Mouse (Mus musculus): Measurements from ENCODE around the gene Sqstm1. TPM values are rescaled to one million over a fixed set of nuclear protein-coding genes. Genes with fewer than 3 reads are reported as not detected.

Sqstm1 gene
- total RNA-seq, 1 experiment from 2014 or later, result 366 TPM

DNA sequence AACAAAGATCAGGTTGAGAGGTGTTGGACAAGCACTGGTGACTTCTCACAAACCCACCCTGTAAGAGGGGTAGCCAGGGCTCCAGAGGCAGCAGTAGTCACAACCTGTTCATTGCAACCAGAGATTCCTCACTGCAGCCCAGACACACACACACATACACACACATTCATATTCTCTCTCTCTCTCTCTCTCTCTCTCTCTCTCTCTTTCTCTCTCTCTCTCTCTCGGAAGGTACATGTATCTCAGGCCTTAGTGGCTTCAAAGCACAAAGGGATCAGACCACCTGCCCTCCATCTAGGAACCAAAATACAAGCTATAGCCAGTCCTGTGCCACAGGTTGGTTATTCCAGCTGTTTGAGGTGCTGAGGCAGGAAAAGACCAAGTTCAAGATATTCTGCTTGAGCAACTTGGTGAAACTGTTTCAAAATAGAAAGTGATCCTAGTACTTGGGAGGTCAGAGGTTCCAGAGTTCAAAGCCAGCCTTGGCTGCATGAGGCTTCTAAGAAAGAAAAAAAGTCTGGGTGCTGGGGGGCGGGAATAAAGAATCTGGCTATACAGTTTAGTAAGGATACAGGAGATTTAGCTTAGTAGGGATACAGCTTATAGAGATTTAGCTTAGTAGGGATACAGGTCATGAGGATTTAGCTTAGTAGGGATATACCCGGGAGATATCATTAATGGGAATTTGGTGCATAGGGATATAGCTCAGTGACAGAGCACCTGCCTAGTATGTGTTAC, 864 bp upstream of the Sqstm1 start:
- DNase-seq, result no peak

DNA sequence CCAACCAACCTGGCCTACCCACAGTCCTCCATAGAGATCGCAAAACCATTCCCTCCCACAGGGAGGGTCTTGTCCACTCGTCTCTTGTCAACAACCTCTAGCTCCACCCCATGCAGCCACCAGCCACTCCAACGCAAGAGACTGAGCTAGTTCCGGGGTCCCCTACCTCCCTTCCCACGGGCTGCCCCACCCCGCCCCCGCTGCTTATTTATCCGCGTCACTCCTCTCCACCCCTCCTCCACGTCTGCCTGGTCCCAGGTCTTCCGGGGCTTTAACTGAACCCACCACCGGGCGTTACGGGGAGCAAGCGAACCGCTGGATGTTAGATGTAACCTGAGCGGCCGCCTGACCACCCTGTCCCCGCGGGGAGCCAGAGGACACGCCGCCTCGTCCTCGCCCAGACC, 524 bp downstream of the Sqstm1 start:
- peak; percentile 97 for DNase-seq

DNA sequence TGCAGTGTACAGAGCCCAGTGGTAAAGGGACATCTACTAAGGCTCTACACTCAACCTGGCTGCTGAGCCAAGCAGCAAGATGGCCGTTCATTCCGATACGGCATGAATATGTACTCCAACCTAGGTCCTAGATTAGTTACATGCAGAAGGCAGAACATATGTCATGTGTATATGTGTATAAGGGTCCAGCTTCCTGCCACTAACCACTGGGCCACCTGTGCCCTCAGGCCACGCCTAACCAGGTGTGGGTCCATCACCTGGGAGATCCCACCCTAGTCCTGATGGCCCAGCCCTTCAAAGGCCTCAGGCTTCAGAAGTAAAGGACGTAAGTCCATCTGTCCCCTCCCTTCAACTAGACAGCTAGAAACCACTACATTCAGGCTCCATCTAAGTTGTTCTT, 2.6 kb downstream of the Sqstm1 start:
- DNase-seq, result no peak

DNA sequence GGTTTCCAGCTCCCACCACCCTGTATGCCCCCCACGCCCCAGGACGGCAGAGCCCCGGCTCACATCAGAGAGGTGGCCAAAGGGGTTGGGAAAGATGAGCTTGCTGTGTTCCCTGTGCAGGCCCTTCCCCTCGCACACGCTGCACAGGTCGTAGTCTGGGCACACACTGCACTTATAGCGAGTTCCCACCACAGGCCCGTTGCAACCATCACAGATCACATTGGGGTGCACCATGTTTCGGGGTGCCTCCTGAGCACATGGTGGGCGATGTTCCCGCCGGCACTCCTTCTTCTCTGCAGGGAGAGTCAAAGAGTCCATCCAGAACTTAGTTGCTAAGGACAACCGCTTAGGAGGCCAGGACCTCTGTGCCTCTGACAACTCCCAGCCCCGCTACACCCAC, 3.3 kb downstream of the Sqstm1 start:
- DNase-seq, result no peak

DNA sequence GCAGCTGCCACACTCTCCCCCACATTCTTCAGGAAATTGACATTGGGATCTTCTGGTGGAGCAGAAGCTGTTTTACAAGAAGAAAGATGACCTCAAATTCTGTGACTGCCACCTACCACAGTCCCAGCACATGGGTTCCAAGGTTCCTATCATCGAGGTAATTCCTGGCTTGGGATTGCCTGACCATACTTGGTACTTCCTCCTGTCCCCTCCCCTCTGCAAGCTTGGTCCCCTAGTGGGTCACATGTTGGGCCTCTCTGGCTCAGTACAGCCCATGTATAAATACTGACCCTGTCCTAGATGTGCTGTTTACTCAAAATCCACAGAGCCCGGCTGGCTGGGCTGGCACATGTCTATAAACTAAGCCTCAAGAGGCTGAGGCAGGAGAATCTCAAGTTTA, 4.6 kb downstream of the Sqstm1 start:
- no peak for DNase-seq

GRCm38 (mm10) chr11:50205434-50205833, 5.2 kb downstream of the Sqstm1 start:
- DNase-seq, result peak; percentile 56

DNA sequence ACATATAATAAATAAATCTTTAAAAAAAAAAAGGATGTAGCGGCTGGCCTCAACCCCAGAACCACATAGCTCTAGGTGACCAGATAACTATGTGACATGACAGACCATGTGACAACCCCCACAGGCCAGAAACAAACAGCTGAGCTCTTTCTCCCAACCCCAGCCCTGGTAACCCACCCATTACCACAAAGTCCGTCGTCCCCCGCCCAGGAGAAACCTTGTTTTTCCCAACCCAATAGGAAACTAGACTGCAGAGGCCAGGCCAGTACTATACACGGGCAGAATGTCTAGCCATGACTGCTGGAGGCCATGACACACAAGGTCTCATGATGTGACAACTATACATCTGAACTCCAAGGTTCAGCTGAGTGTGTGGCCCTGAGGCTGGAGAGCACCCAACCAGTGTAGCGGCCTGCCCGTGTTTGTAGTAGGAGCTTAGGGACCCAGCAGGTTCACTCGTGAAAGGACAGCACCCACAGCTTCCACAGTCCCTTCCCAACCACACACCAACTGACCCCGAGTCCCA, 7.3 kb downstream of the Sqstm1 start:
- peak; percentile 2 for DNase-seq

GRCm38 (mm10) chr11:50201590-50201989, 9.0 kb downstream of the Sqstm1 start:
- DNase-seq, result no peak

DNA sequence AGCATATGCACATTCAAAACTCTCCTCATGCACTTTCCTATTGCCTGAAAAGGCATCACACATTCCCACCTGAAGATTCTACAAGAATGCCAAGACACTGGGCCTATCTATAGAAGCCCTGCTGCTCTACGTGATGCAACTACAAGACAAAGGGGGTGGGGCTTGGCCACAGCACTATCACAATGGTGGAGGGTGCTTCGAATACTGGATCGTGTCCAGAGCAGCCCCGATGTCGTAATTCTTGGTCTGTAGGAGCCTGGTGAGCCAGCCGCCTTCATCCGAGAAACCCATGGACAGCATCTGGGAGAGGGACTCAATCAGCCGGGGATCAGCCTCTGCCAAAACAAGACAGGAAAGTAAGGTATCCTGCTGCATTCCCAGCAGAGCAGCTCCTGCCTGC, 10.0 kb downstream of the Sqstm1 start:
- peak; percentile 41 for DNase-seq

DNA sequence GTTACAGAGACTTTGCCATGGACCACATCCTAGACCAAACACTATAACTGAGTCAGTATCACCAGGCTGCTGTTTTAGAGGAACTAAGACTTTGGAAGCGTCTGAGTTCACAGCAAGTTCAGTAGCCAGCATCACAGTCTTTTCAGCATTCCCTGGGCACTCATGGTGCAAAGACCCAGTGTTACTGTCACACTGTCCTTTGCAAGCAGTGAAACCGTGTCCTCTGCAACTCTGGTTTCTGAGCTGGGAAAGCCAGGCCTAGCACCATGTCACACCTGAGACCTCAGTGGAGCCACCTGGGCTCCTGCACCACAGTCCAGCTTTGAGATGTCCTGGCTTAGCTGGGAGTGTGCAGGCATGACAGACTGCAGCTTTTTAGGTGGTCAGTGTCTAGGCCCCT, 11.7 kb downstream of the Sqstm1 start:
- DNase-seq, result peak; percentile 11

- peak; percentile 11 for DNase-seq
These were observed 12.3 kb downstream of the Sqstm1 start for GRCm38 (mm10) chr11:50198219-50198846.

GRCm38 (mm10) chr11:50197500-50197899, 13.1 kb downstream of the Sqstm1 start:
- peak; percentile 3 for DNase-seq

- DNase-seq, result no peak
These were observed 15.8 kb downstream of the Sqstm1 start for GRCm38 (mm10) chr11:50194793-50195192.

DNA sequence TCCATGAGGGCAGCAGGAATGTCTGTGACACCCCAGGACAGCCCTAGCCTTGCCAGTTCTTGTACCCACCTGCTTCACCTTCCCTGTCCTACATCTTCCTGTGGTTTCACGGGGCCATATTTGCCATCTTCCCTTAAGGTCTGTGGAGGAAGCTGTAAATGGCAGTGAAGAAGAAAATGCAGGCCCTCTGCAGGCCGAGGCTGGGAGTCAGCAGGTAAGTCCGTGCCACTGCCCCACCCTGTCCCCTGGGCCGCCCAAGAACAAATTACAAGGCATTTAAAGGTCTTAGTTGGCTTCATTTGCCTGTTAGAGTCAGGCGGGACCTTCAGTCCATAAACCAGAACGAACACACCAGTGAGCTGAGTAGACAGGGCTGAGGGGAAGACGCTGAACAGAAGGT, 16.6 kb downstream of the Sqstm1 start:
- DNase-seq, result no peak

DNA sequence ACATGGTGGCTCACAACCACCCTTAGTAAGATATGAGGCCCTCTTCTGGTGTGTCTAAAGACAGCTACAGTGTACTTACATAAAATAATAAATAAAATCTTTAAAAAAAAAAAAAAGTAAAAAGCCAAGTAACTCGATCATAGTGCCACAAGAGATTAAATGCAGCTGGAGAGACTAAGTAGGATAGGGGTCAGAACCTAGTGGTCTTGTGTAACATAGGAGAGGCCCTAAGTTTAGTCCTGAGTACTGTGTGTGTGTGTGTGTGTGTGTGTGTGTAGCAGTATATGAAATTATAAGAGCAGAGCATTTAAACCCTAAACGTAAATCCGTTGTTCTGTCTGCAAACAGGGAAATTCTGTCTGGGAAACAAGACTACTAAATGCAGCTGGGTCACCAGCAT, 18.3 kb downstream of the Sqstm1 start:
- no peak for DNase-seq

DNA sequence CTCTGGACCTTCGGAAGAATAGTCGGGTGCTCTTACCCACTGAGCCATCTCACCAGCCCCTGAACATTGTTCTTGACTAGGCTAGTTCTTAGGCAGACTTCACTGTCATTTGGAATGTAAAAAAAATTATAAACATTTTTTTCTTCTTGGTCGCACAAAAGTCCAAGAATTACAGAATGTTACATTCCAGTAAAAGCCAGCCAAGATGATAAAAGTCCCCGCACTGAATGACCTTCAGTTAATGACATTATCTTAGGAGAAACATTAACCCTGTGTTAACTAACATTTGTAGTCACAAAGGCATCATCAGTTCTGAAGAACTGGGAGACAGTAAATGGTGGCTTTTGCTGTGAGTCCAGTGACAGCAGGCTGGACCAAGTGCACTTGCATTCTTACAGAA, 20.3 kb downstream of the Sqstm1 start:
- DNase-seq, result no peak

GRCm38 (mm10) chr11:50188682-50189081, 21.9 kb downstream of the Sqstm1 start:
- peak; percentile 68 for DNase-seq

DNA sequence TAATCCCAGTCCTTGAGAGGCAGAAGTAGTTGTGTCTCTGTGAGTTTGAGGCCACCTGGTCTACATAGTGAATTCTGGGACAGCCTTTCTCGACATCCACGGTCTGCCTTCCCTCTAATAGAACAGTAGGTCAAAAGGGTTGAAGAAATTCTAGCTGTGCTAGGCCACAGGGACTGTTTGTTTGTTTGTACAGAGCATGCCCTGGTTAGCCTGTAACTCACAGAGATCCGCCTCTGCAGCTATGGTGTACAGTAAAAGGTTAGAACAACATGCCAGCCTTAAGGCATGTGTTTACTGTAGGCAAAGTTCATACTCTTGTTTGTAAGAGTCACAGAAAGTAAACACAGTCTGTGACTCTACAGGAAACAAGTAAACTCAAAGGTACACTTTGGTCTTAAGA, 25.8 kb downstream of the Sqstm1 start:
- DNase-seq, result no peak

GRCm38 (mm10) chr11:50182702-50183101, 27.9 kb downstream of the Sqstm1 start:
- no peak for DNase-seq

DNA sequence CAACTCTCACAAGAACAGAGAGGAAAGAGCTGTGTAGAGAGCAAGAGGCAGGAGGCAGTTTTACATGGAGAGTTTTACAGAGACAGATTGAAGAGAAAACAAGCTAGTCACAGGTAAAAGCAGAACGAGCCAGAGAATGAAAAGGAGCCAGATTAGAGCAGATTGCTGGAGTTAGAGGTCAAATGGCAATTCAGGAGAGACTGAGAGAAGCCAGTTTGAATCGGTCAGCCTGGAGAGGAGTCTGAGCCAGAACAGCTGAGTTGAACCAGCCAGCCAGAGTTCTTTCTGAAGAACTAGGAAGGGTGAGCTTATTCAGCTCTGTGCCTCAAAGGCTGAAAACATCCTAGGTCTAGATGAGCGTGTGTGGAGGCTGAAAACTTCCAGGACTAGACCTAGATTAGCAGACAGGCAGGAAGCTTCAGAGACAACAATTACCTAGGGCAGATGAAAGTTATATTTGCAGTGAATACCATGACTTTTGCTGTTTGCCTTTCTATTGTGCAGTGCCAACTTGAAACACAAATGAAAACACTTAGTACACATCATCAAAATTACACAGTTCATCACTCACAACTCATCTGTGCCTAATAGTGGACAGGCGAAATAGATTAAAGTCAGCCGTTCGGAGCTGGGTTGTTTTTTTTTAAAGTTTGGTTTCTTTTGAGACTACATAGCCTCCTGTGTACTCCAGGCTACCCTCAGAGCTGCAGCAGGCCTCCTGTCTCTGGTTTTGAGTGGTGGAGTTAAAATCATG, 30.0 kb downstream of the Sqstm1 start:
- no peak for DNase-seq

DNA sequence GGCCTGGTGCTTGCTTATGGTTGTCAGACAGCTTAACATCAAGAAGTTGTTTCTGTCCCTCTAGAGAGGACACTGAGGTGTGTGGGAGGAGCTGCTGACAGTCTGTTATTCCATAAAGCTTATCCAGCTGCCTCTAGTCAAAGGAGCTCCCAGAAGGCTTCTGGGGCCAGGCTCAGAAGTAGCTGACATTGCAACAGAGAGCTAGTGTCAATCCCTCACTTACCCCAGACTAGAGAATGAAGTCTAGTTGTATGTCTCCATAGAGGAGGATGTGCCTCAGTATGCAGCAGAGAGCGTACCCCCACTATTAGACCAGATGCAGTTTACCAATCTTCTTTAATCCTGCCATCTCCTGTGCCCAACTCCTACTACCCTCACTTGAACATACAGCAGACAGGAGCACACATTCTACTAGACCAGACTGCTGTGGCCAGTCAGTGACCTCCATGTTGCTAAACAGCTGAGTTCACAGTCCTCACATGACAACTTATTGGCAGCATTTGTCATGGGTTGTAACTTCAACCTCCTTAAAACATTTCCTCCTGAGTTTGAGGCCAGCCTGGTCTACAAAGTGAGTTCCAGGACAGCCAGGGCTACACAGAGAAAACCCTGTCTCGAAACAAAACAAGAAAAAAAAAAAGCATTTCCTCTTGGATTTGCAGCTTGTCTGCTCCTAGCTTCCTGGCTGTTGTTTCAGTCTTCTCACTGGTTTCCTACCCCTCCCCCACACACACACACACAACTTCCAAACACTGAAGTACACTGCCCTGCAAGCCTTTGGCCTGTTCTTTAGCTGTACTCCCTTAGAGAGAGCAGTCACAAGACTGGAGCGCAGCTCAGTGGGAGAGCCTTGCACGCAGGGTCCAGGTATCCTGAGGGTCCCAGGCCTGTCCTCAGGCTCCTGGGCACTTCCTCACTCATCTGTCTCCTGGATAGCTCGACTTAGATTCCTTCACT, 31.8 kb downstream of the Sqstm1 start:
- no peak for DNase-seq

GRCm38 (mm10) chr11:50177111-50177510, 33.5 kb downstream of the Sqstm1 start:
- DNase-seq, result no peak

Data from adrenal gland, postnatal 14 days (tissue).